Mouse (Mus musculus): Measurements from ENCODE around the gene Cand2.

Cand2 gene

GRCm38 (mm10) chr6:115774501-115774921 is at the start of gene Cand2:
Gene Cand2 (plus strand): TSS chr6:115774538.
- DNase-seq = peak; percentile 66

GRCm38 (mm10) chr6:115727108-115727507 is 47.2 kb upstream of the Cand2 start:
- DNase-seq = peak; percentile 32 to 65

GRCm38 (mm10) chr6:115727570-115727969 is 46.8 kb upstream of the Cand2 start:
- DNase-seq = no peak

GRCm38 (mm10) chr6:115730560-115731342 is 43.6 kb upstream of the Cand2 start:
- peak; percentile 17 to 32 for DNase-seq

GRCm38 (mm10) chr6:115732341-115732928 is 41.9 kb upstream of the Cand2 start:
- no peak for DNase-seq

GRCm38 (mm10) chr6:115734909-115735308 is 39.4 kb upstream of the Cand2 start:
- peak; percentile 31 to 49 for DNase-seq

- DNase-seq = no peak
These were observed 35.3 kb upstream of the Cand2 start for GRCm38 (mm10) chr6:115739056-115739455.

GRCm38 (mm10) chr6:115743569-115743968 is 30.8 kb upstream of the Cand2 start:
- DNase-seq = peak; percentile 48 to 51

- no peak for DNase-seq
These were observed 28.0 kb upstream of the Cand2 start for GRCm38 (mm10) chr6:115746326-115746725.

GRCm38 (mm10) chr6:115755536-115755935 is 18.8 kb upstream of the Cand2 start:
- DNase-seq = no peak

GRCm38 (mm10) chr6:115758981-115759435 is 15.3 kb upstream of the Cand2 start:
- DNase-seq = peak; percentile 48 to 56

GRCm38 (mm10) chr6:115759461-115759860 is 14.9 kb upstream of the Cand2 start:
- DNase-seq = peak; percentile 45 to 58

- DNase-seq = no peak
These were observed 14.2 kb upstream of the Cand2 start for GRCm38 (mm10) chr6:115760137-115760536.

GRCm38 (mm10) chr6:115760982-115761381 is 13.4 kb upstream of the Cand2 start:
- DNase-seq = no peak

GRCm38 (mm10) chr6:115761995-115762756 is 12.2 kb upstream of the Cand2 start, which contains the start of gene Tmem40:
Gene Tmem40 (minus strand): TSS chr6:115762410.
- peak; percentile 30 to 38 for DNase-seq

GRCm38 (mm10) chr6:115764179-115764578 is 10.2 kb upstream of the Cand2 start:
- peak; percentile 83 to 94 for DNase-seq

- DNase-seq = no peak
These were observed 7.0 kb upstream of the Cand2 start for GRCm38 (mm10) chr6:115767357-115767756.

GRCm38 (mm10) chr6:115768207-115768606 is 6.1 kb upstream of the Cand2 start:
- peak; percentile 35 to 56 for DNase-seq

GRCm38 (mm10) chr6:115770059-115770670 is 4.2 kb upstream of the Cand2 start:
- DNase-seq = no peak

- no peak for DNase-seq
These were observed 3.5 kb upstream of the Cand2 start for GRCm38 (mm10) chr6:115770852-115771251.

GRCm38 (mm10) chr6:115772201-115772600 is 2.1 kb upstream of the Cand2 start:
- no peak for DNase-seq

- DNase-seq = no peak
These were observed 1.7 kb upstream of the Cand2 start for GRCm38 (mm10) chr6:115772604-115773003.

- DNase-seq = peak; percentile 38 to 66
These were observed 348 bp upstream of the Cand2 start for GRCm38 (mm10) chr6:115773966-115774413.

Data from lung, postnatal 4 days (tissue).